Mouse (Mus musculus) midbrain, embryonic 11.5 days (tissue): ENCODE measurements around the gene Dazap2. TPM values are rescaled to one million over a fixed set of nuclear protein-coding genes. Genes with fewer than 3 reads are reported as not detected.
"Not testable (repeated sequence)": the region's sequence is repeated elsewhere in the genome, so short reads cannot be mapped to it uniquely, and the experiment has no call there.

Experiments
- ATAC-seq: fragments of 200-750 bp; cut with Nextera tagmentation; 2 replicates; pipeline ENCODE4 v1.8.0; 2017; ENCODE audit warnings: moderate TSS enrichment, moderate library complexity; ENCODE audit not compliant: low FRiP score
- DNase-seq: peaks from one replicate; pipeline ENCODE4 v3.0.0; 2015; ENCODE audit warnings: low spot score; ENCODE audit errors: missing footprints
- H3K27ac ChIP-seq: fragments of 300-500 bp; sonication (generic); 2 replicates; pipeline ENCODE4 v1.5.1; 2014; ENCODE audit warnings: low read depth, low read length
- H3K27me3 ChIP-seq: fragments of 300-500 bp; sonication (generic); 2 replicates; pipeline ENCODE4 v1.6.1; 2014; ENCODE audit warnings: mild to moderate bottlenecking, low read length, moderate library complexity, mixed read lengths; ENCODE audit not compliant: control insufficient read depth, insufficient read depth
- H3K36me3 ChIP-seq: fragments of 300-500 bp; sonication (generic); 2 replicates; pipeline ENCODE4 v1.6.1; 2014; ENCODE audit warnings: mild to moderate bottlenecking, low read length, moderate library complexity, mixed read lengths; ENCODE audit not compliant: control insufficient read depth, insufficient read depth
- H3K4me1 ChIP-seq: fragments of 300-500 bp; sonication (generic); 2 replicates; pipeline ENCODE4 v1.6.1; 2014; ENCODE audit warnings: low read length; ENCODE audit not compliant: control insufficient read depth, insufficient read depth
- H3K4me2 ChIP-seq: fragments of 300-500 bp; sonication (generic); 2 replicates; pipeline ENCODE4 v1.6.1; 2014; ENCODE audit warnings: mild to moderate bottlenecking, moderate library complexity
- H3K4me3 ChIP-seq: fragments of 300-500 bp; sonication (generic); 2 replicates; pipeline ENCODE4 v1.5.1; 2014; ENCODE audit warnings: low read depth, low read length
- H3K9ac ChIP-seq: fragments of 300-500 bp; sonication (generic); 2 replicates; pipeline ENCODE4 v1.6.1; 2014; ENCODE audit warnings: low read length
- H3K9me3 ChIP-seq: fragments of 300-500 bp; sonication (generic); 2 replicates; pipeline ENCODE4 v1.6.1; 2016; ENCODE audit warnings: low read length; ENCODE audit not compliant: control insufficient read depth
- WGBS: fragments of 180-500 bp; shearing (Covaris S2); extraction: QIAGEN DNeasy Blood & Tissue Kit; methylation state at CpG from one replicate; pipeline ENCODE4 v1.1.7; 2014; 5-methylcytosine and 5-hydroxymethylcytosine counted together
- polyA plus RNA-seq: library from polyadenylated mRNA; unstranded; fragments of >200 nt; fragmentation: Nextera tagmentation; extraction: Ambion mirVana; gene quantifications from 2 replicates; pipeline ENCODE4 v1.2.1, GENCODE M21; 2014

Gene Dazap2
- polyA plus RNA-seq, 1 experiment from 2014 or later = 258 TPM

GRCm38 (mm10) chr15:100600047-100600695 is 15.0 kb upstream of the Dazap2 start:
- ATAC-seq (peak; percentile 78), DNase-seq (peak; percentile 97)
- peak overlapping the region; percentile 96 for H3K9ac ChIP-seq
- no peaks in the 10 kb centered on the region for H3K9me3 ChIP-seq
- peak overlapping the region; percentile 76 for H3K27ac ChIP-seq
- peaks cover 15% of the 10 kb centered on the region for H3K27me3 ChIP-seq
- H3K4me1 ChIP-seq = peaks cover 19% of the 10 kb centered on the region
- H3K4me3 ChIP-seq = peak overlapping the region; percentile 81
- H3K4me2 ChIP-seq = peak overlapping the region; percentile 94
- WGBS = 1% methylated on average over 35 of the region's 35 CpGs
- no peaks in the 10 kb centered on the region for H3K36me3 ChIP-seq

- Histone ChIP-seq H3K4me2 (peak overlapping the region; percentile 94), H3K4me1 (peaks cover 19% of the 10 kb centered on the region), H3K4me3 (0 out of 2 replicates have a peak overlapping the region, but pooled peaks have one; percentile 81), H3K9ac (no peak overlapping the region), H3K9me3 (no peaks in the 10 kb centered on the region), H3K36me3 (no peaks in the 10 kb centered on the region), H3K27ac (no peak overlapping the region), H3K27me3 (peaks cover 15% of the 10 kb centered on the region)
- ATAC-seq = no peak
- 12% methylated on average over 21 of the region's 21 CpGs for WGBS
- DNase-seq = peak; percentile 90
Measured at GRCm38 (mm10) chr15:100600696-100601272, 14.4 kb upstream of the Dazap2 start.

GRCm38 (mm10) chr15:100601669-100602068 is 13.5 kb upstream of the Dazap2 start:
- WGBS = 44% methylated on average over 3 of the region's 3 CpGs

GRCm38 (mm10) chr15:100606677-100607076 is 8.5 kb upstream of the Dazap2 start:
- ATAC-seq, H3K27me3 ChIP-seq, H3K27ac ChIP-seq, DNase-seq, H3K4me1 ChIP-seq, H3K4me2 ChIP-seq, H3K4me3 ChIP-seq, H3K9ac ChIP-seq, H3K36me3 ChIP-seq, H3K9me3 ChIP-seq: not testable (repeated sequence)
- WGBS = 92% methylated on average over 8 of the region's 8 CpGs

More at GRCm38 (mm10) chr15:100601669-100602068, 13.5 kb upstream of the Dazap2 start:
- Histone ChIP-seq H3K9ac (no peak overlapping the region), H3K4me3 (no peak overlapping the region), H3K4me2 (no peak overlapping the region), H3K9me3 (no peaks in the 10 kb centered on the region), H3K4me1 (peaks cover 19% of the 10 kb centered on the region), H3K36me3 (no peaks in the 10 kb centered on the region), H3K27ac (no peak overlapping the region), H3K27me3 (peaks cover 15% of the 10 kb centered on the region)
- ATAC-seq (no peak), DNase-seq (no peak)

GRCm38 (mm10) chr15:100611951-100612350 is 3.2 kb upstream of the Dazap2 start:
- no peaks in the 10 kb centered on the region for H3K9me3 ChIP-seq
- no peaks in the 10 kb centered on the region for H3K36me3 ChIP-seq
- WGBS = 88% methylated on average over 7 of the region's 7 CpGs
- DNase-seq (no peak), ATAC-seq (no peak)
- no peaks in the 10 kb centered on the region for H3K27me3 ChIP-seq
- no peak overlapping the region for H3K9ac ChIP-seq
- no peak overlapping the region for H3K27ac ChIP-seq
- H3K4me1 ChIP-seq = peaks cover 13% of the 10 kb centered on the region; the same call in 1 of the 2 replicates
- no peak overlapping the region for H3K4me2 ChIP-seq
- no peak overlapping the region for H3K4me3 ChIP-seq

GRCm38 (mm10) chr15:100612432-100612831 is 2.7 kb upstream of the Dazap2 start:
- no peak for DNase-seq
- Histone ChIP-seq H3K27ac (no peak overlapping the region), H3K4me2 (no peak overlapping the region), H3K27me3 (no peaks in the 10 kb centered on the region), H3K9ac (no peak overlapping the region), H3K36me3 (no peaks in the 10 kb centered on the region), H3K4me3 (no peak overlapping the region), H3K9me3 (no peaks in the 10 kb centered on the region), H3K4me1 (peaks cover 13% of the 10 kb centered on the region; the same call in 1 of the 2 replicates)
- 73% methylated on average over 2 of the region's 2 CpGs for WGBS
- no peak for ATAC-seq

GRCm38 (mm10) chr15:100613584-100613983 is 1.6 kb upstream of the Dazap2 start:
- Histone ChIP-seq H3K27ac (no peak overlapping the region), H3K4me1 (peaks cover 13% of the 10 kb centered on the region; the same call in 1 of the 2 replicates), H3K9me3 (no peaks in the 10 kb centered on the region), H3K4me3 (no peak overlapping the region), H3K36me3 (peaks cover 6% of the 10 kb centered on the region; the same call in 1 of the 2 replicates), H3K27me3 (no peaks in the 10 kb centered on the region), H3K9ac (no peak overlapping the region), H3K4me2 (peak overlapping the region; percentile 28; the same call in 1 of the 2 replicates)
- WGBS = 11% methylated on average over 16 of the region's 16 CpGs
- peak; percentile 97 for DNase-seq
- no peak for ATAC-seq

GRCm38 (mm10) chr15:100614218-100614995 is 742 bp upstream of the Dazap2 start:
- Histone ChIP-seq H3K27ac (0 out of 2 replicates have a peak overlapping the region, but pooled peaks have one; percentile 93), H3K9ac (peak overlapping the region; percentile 90), H3K9me3 (no peaks in the 10 kb centered on the region), H3K36me3 (peaks cover 10% of the 10 kb centered on the region), H3K27me3 (no peaks in the 10 kb centered on the region), H3K4me1 (peaks cover 13% of the 10 kb centered on the region; the same call in 1 of the 2 replicates), H3K4me2 (peak overlapping the region; percentile 72), H3K4me3 (peak overlapping the region; percentile 94)
- DNase-seq (no peak), ATAC-seq (peak; percentile 1; the same call in 1 of the 2 replicates)
- whole genome bisulfite sequencing = 11% methylated on average over 43 of the region's 43 CpGs
